Mouse (Mus musculus) kidney, postnatal 25 days (tissue): ENCODE results near the gene Shox2.

ENCODE experiments used
- DNase-seq, 2 experiments: peaks; one replicate each; pipeline ENCODE4 v3.0.0; 2021; ENCODE audit warnings: mixed read lengths in 2 of 2

The Shox2 gene

DNA sequence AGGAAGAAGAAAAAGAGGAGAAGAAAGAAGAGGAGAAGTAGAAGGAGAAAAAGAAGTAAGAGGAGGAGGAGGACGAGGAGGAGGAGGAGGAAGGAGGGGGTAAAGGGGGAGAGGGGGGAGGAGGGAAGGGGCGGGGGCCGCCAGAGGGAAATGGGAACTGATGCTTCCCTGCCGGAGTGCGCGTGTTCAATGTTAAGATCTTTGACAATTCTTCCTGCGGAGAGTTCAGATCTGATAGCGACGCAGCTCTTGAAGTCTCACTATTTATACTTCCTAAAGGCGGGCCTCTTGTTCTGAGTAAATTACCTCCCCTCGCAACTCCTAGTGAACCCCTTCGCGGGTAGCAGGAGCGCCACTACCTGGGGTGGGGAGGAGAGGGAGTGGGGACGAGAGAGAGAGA, at the start of gene Shox2:
Gene Shox2, minus strand, starts transcription at position 66 of the 400 bp plus-strand sequence.
- no peak for DNase-seq

DNA sequence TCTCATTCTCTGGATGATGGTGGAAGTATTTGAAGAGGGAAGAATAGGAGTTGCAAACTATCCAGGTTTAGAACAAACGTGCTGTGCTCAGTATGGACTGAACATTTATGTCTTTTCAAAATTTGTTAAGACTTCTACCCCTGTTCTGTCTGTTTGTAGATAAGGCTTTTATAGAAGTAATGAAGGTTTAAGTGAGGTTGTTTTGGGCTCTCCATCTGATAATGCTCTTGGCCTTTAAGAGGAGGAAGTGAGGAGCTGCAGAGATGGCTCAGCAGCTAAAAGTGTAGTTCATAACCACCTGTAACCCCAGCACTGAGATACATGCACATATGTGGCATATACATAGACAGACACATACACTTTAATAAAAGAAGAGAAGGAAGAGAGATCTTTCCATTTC, 15.2 kb upstream of the Shox2 start:
- no peak for DNase-seq

- no peak for DNase-seq
Observed at GRCm38 (mm10) chr3:66986287-66986560, 4.7 kb upstream of the Shox2 start.

- peak; percentile 81 to 88 for DNase-seq
Observed at GRCm38 (mm10) chr3:66985539-66986286, 4.1 kb upstream of the Shox2 start.

- DNase-seq: no peak
Observed at GRCm38 (mm10) chr3:66983481-66983880, 1.9 kb upstream of the Shox2 start.

GRCm38 (mm10) chr3:66982181-66982911, 775 bp upstream of the Shox2 start:
- DNase-seq: peak in 1 of 2 experiments; percentile 16

DNA sequence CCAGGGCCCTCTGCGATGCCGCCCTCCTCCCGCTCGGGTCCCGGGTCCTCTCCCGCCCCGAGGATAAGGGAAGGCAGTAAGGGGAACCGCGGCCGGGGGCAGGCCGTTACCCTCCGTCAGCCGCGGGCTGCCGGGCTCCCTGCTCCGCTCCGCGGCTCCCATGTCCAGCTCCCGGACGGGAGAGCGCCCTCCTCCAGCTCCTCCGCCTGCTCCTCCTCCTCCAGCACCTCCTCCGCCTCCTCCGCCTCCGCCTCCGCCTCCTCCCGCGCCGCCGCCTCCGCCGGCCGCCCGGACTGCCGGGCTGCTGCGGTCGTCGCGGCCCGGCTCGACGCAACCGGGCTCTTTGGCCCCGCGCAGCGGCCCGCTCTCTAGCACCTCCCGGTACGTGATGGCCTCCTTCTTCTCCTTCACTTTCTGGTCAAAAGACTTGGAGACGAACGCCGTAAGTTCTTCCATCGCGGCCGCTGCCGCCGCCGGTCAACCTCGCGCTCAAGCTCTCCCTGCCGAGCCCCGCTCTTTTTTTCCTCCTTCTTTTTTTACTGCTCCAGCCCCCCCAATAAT, 390 bp downstream of the Shox2 start, which contains the start of gene Rsrc1:
Gene Rsrc1, plus strand, starts transcription at position 290 of the 561 bp plus-strand sequence.
- peak; percentile 66 to 83 for DNase-seq

DNA sequence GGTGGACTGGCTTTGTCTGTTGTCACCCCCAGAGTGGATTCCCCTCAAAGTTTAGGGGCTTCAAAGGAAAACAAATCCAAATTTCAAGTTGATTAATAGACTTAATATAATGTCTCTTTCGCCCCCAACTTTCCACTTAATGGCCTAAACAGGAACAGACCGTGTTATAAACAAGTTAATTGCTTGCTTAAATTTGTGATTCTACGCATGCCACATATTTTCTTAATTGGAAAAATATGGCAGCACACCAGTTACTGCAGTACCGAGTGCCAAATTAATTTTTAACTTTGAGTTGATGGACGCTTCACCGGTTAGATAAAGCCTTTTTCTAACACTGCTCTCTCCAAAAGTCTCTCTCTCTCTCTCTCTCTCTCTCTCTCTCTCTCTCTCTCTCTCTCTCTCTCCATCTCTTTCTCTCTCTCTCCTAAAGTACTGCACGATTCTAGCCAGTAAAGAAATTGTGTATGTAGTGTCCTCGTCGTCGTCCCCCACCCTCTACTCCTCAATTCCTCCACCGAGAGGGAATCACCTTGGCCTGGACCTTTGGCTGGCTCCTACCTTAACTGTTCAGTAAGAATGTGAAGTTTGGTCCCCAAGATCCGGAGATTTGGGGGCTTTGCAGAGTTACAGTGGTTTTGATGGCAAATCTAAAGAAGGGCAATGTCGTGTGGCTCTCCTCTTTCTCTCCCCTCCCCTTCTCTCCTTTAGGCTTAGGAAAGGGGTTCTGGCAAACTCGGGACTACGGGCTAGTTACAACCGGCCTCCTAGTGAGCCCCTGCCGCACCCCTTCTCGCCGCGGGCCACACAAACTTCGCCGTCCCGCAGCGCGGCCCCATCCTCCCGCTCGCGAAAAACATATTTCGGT, 1.2 kb downstream of the Shox2 start:
- DNase-seq: no peak

- DNase-seq: no peak
Observed at GRCm38 (mm10) chr3:66979491-66979890, 2.1 kb downstream of the Shox2 start.

- DNase-seq: peak in 1 of 2 experiments; percentile 39
Observed at GRCm38 (mm10) chr3:66978457-66979381, 2.9 kb downstream of the Shox2 start.

DNA sequence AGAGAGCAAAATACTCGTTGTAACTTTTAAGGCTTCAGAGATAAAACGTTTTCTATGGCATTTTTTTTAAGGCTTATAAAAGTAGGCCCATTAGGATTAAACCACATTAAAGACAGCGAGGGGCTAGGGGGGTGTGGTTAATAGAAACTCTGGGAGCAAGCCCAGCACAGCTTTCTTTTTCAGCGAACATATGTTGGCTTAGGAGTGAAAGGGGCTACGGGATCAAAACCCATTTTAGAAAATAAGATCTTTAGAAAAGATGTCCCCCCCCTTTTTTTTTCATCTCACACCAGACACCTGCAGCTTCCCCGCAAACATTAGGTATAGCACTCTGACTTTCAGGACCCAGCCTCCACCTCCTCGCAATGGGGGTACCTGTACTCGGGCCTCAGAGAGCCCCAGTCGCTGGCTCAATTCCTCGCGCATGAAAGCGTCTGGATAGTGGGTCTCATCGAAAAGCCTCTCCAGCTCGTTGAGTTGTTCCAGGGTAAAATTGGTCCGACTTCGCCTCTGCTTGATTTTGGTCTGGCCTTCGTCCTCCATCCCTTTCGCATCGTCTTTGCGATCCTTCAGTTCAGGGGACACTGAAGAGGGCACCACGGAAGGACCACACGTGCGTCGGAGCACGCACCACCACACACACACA, 3.6 kb downstream of the Shox2 start:
- DNase-seq: no peak

DNA sequence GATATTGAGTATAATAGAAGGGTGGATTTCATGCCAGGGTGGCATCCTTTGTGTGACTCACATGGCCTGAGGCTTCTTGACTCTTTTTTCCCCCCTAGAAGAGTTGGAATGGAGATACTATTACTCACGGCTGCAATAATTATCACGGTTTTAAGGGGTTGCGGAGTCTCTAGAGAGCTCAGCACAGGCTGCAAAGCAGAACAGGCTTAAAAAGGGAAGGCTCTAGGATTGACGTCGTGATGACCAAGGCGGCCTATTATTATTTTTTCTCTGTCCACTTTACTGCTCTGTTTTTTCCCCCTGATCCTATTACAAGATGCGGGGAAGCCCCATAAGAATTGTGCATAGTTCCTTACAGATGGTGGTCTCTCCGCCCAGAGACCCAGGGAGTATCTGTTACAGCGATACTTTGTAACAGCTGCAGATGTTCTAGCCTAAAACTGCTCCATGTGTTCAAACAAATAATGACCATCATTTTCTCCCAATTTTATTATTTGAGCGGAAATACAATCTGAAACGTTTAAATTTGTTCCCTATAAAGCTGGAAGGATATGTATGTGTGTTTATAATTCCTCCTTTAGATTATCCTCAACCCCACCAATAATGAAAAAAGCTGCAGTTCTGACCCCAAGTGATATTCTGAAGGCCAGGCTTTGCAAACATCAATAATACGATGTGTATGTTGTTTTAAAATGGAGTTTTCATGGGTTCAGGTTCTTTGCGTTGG, 4.5 kb downstream of the Shox2 start:
- no peak for DNase-seq

DNA sequence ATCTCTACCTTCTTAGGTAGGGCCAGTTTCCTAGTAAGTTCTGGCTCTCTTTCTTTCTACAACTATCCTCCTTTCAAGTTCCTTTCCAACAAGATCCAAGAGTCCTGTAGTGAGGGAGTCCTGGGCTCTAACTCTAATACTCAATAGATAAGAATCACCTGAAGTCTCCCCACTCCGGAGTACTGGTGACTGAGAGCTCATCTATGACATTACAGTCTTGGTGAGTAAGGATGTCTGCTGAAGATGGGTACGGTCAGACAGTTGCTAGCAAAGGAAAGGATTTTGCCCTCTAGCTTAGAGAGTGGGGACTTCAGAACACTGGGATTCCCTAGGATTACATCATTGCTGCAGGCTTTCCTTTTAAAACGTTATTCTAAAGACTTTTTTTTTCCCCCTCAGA, 7.1 kb downstream of the Shox2 start:
- DNase-seq: no peak

DNA sequence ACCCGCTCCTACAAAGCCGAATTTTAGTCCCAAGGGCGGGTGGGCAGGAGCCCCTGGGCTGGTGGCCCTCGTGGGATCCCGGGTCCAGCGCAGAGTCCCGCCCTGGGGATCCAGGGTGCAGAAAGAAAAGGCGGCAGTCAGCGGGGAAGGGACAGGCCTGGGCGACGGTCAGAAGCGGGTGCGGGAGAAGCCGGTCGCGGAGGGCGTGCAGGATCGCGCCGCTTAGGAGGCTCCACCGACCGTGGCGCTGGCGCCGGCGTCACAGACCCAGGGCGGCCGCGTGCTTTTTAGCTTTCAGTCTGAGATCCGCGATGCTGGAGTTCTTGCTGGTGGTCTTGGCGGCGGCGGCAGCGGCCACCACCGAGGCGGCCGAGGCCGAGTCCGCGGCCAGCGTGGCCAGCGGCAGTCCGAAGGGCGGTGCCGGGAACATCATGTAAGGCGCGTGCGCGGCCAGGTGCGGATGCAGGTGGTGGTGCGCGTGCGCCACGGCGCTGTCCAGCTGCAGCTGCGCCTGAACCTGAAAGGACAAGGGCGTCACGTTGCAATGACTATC, 8.1 kb downstream of the Shox2 start:
- peak; percentile 66 to 86 for DNase-seq

GRCm38 (mm10) chr3:66972191-66972950, 9.2 kb downstream of the Shox2 start:
- DNase-seq: no peak

- DNase-seq: no peak
Observed at GRCm38 (mm10) chr3:66970661-66971331, 10.8 kb downstream of the Shox2 start.

GRCm38 (mm10) chr3:66970261-66970660, 11.3 kb downstream of the Shox2 start:
- DNase-seq: no peak

GRCm38 (mm10) chr3:66967508-66967907, 14.1 kb downstream of the Shox2 start:
- no peak for DNase-seq

- DNase-seq: no peak
Observed at GRCm38 (mm10) chr3:66964884-66965283, 16.7 kb downstream of the Shox2 start.
